Mouse (Mus musculus): ENCODE results near the gene Atp6v1g2.

- TF ChIP-seq POLR2A (IDR thresholded peaks at IDR 0.05; ENCODE audit: extremely low read depth, insufficient read depth, low read length) = no peak
- TF ChIP-seq CTCF (IDR thresholded peaks at IDR 0.05; ENCODE audit: extremely low read depth, insufficient read depth, low read length) = peak; percentile 82
Observed at GRCm38 (mm10) chr17:35257824-35258491, 24.5 kb downstream of the Atp6v1g2 start.
